Mouse (Mus musculus) E14TG2a.4 (cell line): ENCODE data around the gene Cnn1.
"Not testable (repeated sequence)": the region's sequence is repeated elsewhere in the genome, so short reads cannot be mapped to it uniquely, and the experiment has no call there.

Experiments used
- CTCF ChIP-seq: conservative IDR thresholded peaks from 2 replicates; pipeline ENCODE4 v1.5.1; 2014; ENCODE audit warnings: low read length
- NANOG ChIP-seq: IDR thresholded peaks from 2 replicates; pipeline ENCODE4 v1.6.1; 2014; ENCODE audit warnings: borderline replicate concordance, low read length, mixed read lengths

DNA sequence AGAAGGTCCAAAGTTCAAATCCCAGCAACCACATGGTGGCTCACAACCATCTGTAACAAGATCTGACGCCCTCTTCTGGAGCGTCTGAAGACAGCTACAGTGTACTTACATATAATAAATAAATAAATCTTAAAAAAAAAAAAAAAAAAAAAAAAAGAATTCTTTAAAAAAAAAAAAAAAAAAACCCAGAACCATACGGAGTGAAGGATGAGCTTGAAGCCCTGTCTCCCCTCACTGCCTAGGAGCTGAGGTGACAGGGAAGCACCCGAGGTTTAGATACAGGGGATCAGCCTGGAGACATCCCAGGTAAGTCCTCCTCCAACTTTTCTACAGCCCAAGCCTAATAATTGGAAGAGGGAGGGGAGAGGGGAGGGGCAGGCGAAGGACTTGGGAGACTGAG lies 23.2 kb upstream of the Cnn1 start:
- not testable (repeated sequence) for TF ChIP-seq CTCF, NANOG
